Mouse (Mus musculus) left cerebral cortex, postnatal 14 days (tissue): ENCODE measurements around the gene Aspa. TPM values are rescaled to one million over a fixed set of nuclear protein-coding genes. Genes with fewer than 3 reads are reported as not detected.

Source experiments
- DNase-seq, 2 experiments: peaks; one replicate each; pipeline ENCODE4 v3.0.0; 2021 to 2022; ENCODE audit warnings: low spot score in 2 of 2, mixed read lengths in 1 of 2
- intact Hi-C: fragments of 180-260 bp; cut with DNase I; formaldehyde crosslinking; loops from one replicate; pipeline ENCODE4 v1.15.1; 2025
- total RNA-seq, 2 experiments: library from RNA; stranded (reverse); gene quantifications; 2 replicates each; pipeline ENCODE4 v1.2.3; 2021

Aspa gene
- total RNA-seq, 2 experiments from 2014 or later, result 3.2 to 4.0 TPM

DNA sequence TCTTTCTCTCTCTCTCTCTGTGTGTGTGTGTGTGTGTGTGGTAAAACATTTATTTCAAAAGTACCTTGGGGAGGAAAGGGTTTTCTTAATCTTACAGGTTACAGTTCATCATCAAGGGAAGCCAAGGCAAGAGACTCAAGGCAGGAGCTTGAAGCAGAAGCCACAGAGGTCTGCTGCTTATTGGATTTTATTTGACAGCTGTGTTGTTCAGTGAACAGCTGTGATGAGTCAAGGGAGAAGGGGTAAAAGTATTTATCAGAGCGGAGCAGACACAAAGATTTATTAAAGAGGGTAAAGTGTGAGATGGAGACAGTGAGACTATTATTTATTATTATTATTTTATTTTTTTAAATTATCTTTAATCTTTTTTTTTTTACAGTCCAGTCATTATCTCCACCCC is 68.0 kb downstream of the Aspa start:
- no peak for DNase-seq
- intact Hi-C loops, result no loop called here

DNA sequence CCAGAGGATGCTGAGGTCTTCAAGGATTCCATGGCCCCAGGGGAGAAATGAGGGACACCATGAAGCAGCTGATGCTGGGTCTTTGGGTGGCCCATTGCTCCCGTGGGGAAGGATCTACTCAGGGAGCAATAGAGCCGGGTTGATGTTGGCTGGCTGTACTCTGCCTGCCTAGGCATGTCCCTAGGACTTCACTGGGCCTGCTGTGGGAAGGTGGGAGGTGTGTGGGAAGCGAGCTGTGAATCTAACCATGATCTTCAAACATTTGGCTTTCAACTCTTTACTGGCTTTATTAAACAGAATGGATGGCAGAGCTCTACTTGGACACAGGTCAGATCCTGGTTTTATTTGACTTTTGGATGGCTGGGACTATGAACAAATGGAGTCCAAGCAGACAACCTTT is 68.9 kb downstream of the Aspa start:
- no peak for DNase-seq

DNA sequence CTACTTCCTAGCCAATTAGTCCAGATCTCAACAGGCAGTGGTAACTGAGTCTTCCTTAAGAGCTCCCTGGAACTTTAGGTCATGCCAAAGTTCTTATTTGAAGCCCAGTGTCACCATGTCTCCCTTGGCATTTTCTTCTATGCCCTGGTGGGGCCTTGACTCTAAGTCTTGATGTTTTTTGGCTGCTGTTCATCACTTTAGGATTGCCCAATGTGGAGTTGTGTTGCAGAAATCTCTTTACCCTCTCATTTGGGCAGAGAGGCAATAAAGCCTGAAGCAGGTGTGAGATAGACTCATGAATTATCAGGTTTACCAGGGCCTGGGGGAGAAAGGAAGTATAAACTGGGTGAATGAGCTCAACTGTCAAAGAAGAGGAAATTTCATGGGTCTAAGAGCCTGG is 70.7 kb downstream of the Aspa start:
- DNase-seq, result no peak
- intact Hi-C loops, result no loop called here

More for the DNA sequence above, 68.9 kb downstream of the Aspa start:
- intact Hi-C loops, result no loop called here

- DNase-seq, result no peak
- intact Hi-C loops, result no loop called here
Observed at GRCm38 (mm10) chr11:73257362-73257945, 71.9 kb downstream of the Aspa start.

Other genes with a start within 250 kb of the Aspa start
- gene Itgae, start 239.0 kb downstream of the Aspa start, total RNA-seq, result under 1 TPM; 0.53 to 0.55 TPM
- gene Haspin, start 191.3 kb downstream of the Aspa start, total RNA-seq, result under 1 TPM; 0.40 to 0.61 TPM
- gene P2rx5, start 169.2 kb downstream of the Aspa start, total RNA-seq, result under 1 TPM; 0.24 to 0.76 TPM
- gene Emc6, start 152.6 kb downstream of the Aspa start, total RNA-seq, result 10 to 100 TPM; 67.0 to 70.3 TPM
- 10 to 100 TPM; 14.5 to 16.3 TPM for gene Tax1bp3, start 152.5 kb downstream of the Aspa start, total RNA-seq
- gene Ctns, start 130.6 kb downstream of the Aspa start, total RNA-seq, result 10 to 100 TPM; 15.5 to 18.9 TPM
- 1 to 10 TPM; 2.2 TPM for gene Shpk, start 130.1 kb downstream of the Aspa start, total RNA-seq
- under 1 TPM; 0.13 to 0.42 TPM for gene Trpv1, start 95.3 kb downstream of the Aspa start, total RNA-seq
- gene Trpv3, start 62.2 kb downstream of the Aspa start, total RNA-seq, result under 1 TPM; 0.17 to 0.35 TPM
- gene Gm49340, start 145 bp upstream of the Aspa start, total RNA-seq, result not detected
- not detected for gene Spata22, start 145 bp upstream of the Aspa start, total RNA-seq
- gene Olfr20, start 21.2 kb upstream of the Aspa start, total RNA-seq, result not detected
- gene Olfr376, start 41.6 kb upstream of the Aspa start, total RNA-seq, result not detected
- not detected for gene Olfr1, start 70.0 kb upstream of the Aspa start, total RNA-seq
- not detected for gene Olfr378, start 98.9 kb upstream of the Aspa start, total RNA-seq
- not detected for gene Olfr380, start 127.9 kb upstream of the Aspa start, total RNA-seq
- gene Olfr381, start 162.0 kb upstream of the Aspa start, total RNA-seq, result not detected
- not detected for gene Olfr382, start 187.6 kb upstream of the Aspa start, total RNA-seq